Mouse (Mus musculus) liver, embryonic 14.5 days (tissue): ENCODE results near the gene Mepce.

Experiments
- CTCF ChIP-seq: IDR thresholded peaks from 2 replicates; pipeline ENCODE4 v1.5.1; 2016; ENCODE audit warnings: antibody characterized with exemption, low read depth, control low read depth
- EP300 ChIP-seq: IDR thresholded peaks from 2 replicates; pipeline ENCODE4 v1.6.1; 2016; ENCODE audit warnings: antibody characterized with exemption, low read depth

DNA sequence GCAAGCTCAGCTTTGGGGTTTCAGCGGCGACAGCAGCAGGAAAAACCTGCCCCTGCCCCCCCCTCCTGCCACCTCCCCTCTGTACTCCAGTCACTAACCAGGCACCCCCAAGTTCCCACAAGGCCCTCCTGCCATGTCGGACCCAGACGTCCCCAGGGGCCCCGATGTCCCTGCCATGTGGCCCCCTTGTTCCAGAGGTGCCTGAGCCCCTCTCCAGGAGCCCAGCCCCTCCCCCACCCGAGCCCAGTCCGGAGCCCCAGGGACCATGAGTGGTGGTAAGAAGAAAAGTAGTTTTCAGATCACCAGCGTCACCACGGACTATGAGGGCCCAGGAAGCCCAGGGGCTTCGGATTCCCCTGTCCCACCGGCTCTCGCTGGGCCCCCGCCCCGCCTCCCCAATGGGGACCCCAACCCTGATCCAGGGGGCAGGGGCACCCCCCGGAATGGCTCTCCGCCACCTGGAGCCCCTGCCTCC is 40.6 kb downstream of the Mepce start:
- TF ChIP-seq CTCF (no peak), EP300 (no peak)
